Mouse (Mus musculus): Measurements from ENCODE around the gene Specc1. TPM values are rescaled to one million over a fixed set of nuclear protein-coding genes. Genes with fewer than 3 reads are reported as not detected.

Specc1 gene
- total and polyA plus RNA-seq, 3 experiments, result 7.3 to 18.6 (median 15.5) TPM

- Histone ChIP-seq H3K4me2 (ENCODE audit: insufficient read depth, low read depth, poor library complexity, severe bottlenecking) (no peak overlapping the region), H3K79me2 (replicated peaks; ENCODE audit: control insufficient read depth, extremely low read depth, insufficient read depth, poor library complexity, severe bottlenecking) (no peaks in the 10 kb centered on the region), H3K36me3 (replicated peaks in 1 of 2; ENCODE audit: control insufficient read depth in 1 of 2, insufficient read depth in 1 of 2, low read length in 1 of 2) (peaks cover 8 to 22% of the 10 kb centered on the region in 2 experiments), H3K27me3 (replicated peaks) (no peaks in the 10 kb centered on the region), H3K4me1 (ENCODE audit: control insufficient read depth in 1 of 2, insufficient read depth in 2 of 2) (peaks cover 3 to 6% of the 10 kb centered on the region in 2 experiments; a peak in 3 of 4 replicates), H3K27ac (ENCODE audit: insufficient read depth, low read depth) (no peak overlapping the region), H3K4me3 (replicated peaks in 1 of 3; ENCODE audit: low read depth in 2 of 3, low read length in 2 of 3, poor library complexity in 1 of 3) (no peak overlapping the region), H3K9me3 (replicated peaks; ENCODE audit: low read length) (no peaks in the 10 kb centered on the region), H3K9ac (ENCODE audit: insufficient read depth, low read depth) (no peak overlapping the region)
- in situ Hi-C loops (cut with MboI; ENCODE audit: low pct_ligation_motif_present, low pct_unique_long_range_greater_than_20kb, low sequenced_read_pairs), result no loop called here
- no peak for DNase-seq (ENCODE audit: extremely low read depth)
- TF ChIP-seq CHD1 (IDR thresholded peaks at IDR 0.05; ENCODE audit: low read depth, low read length), result no peak
- TF ChIP-seq RAD21 (IDR thresholded peaks at IDR 0.05; ENCODE audit: low read depth, low read length), result no peak
- TF ChIP-seq TCF12 (IDR thresholded peaks at IDR 0.05; ENCODE audit: low read depth, low read length), result no peak
- no peak for TF ChIP-seq CHD2 (IDR thresholded peaks at IDR 0.05; ENCODE audit: low read length)
- TF ChIP-seq NRF1 (IDR thresholded peaks at IDR 0.05; ENCODE audit: low read depth, low read length), result no peak
- dilution Hi-C loops (cut with MboI; ENCODE audit: extremely low pct_ligation_motif_present, extremely low pct_unique_long_range_greater_than_20kb, low sequenced_read_pairs), result no loop called here
These were observed 203.2 kb downstream of the Specc1 start for GRCm38 (mm10) chr11:62159803-62160202.

GRCm38 (mm10) chr11:62161450-62161849 lies 204.9 kb downstream of the Specc1 start:
- Histone ChIP-seq H3K79me2 (replicated peaks; ENCODE audit: control insufficient read depth, extremely low read depth, insufficient read depth, poor library complexity, severe bottlenecking) (no peaks in the 10 kb centered on the region), H3K4me1 (ENCODE audit: control insufficient read depth in 1 of 2, insufficient read depth in 2 of 2) (peaks cover 4 to 14% of the 10 kb centered on the region in 2 experiments), H3K4me3 (replicated peaks in 1 of 3; ENCODE audit: low read depth in 2 of 3, low read length in 2 of 3, poor library complexity in 1 of 3) (no peak overlapping the region), H3K27ac (ENCODE audit: insufficient read depth, low read depth) (no peak overlapping the region), H3K9me3 (replicated peaks; ENCODE audit: low read length) (no peaks in the 10 kb centered on the region), H3K9ac (ENCODE audit: insufficient read depth, low read depth) (no peak overlapping the region), H3K27me3 (replicated peaks) (no peaks in the 10 kb centered on the region), H3K36me3 (replicated peaks in 1 of 2; ENCODE audit: control insufficient read depth in 1 of 2, insufficient read depth in 1 of 2, low read length in 1 of 2) (peaks cover 8 to 25% of the 10 kb centered on the region in 2 experiments), H3K4me2 (ENCODE audit: insufficient read depth, low read depth, poor library complexity, severe bottlenecking) (no peak overlapping the region)
- DNase-seq (ENCODE audit: extremely low read depth), result no peak
- TF ChIP-seq RAD21 (IDR thresholded peaks at IDR 0.05; ENCODE audit: low read depth, low read length) (peak; percentile 59), CTCF (conservative IDR thresholded peaks at IDR 0.05 in 1 of 2, IDR thresholded peaks at IDR 0.05 in 1 of 2; ENCODE audit: low read depth in 2 of 2, low read length in 2 of 2) (peak in 1 of 2 experiments; percentile 49; a peak in 2 of 4 replicates), PAX5 (IDR thresholded peaks at IDR 0.05; ENCODE audit: low read length) (no peak), SMC3 (IDR thresholded peaks at IDR 0.05; ENCODE audit: low read depth, low read length) (peak; percentile 52), MAZ (IDR thresholded peaks at IDR 0.05; ENCODE audit: low read depth, low read length) (no peak), ZC3H11A (IDR thresholded peaks at IDR 0.05; ENCODE audit: low read depth, low read length) (no peak), ELF1 (IDR thresholded peaks at IDR 0.05; ENCODE audit: low read depth, low read length) (no peak)
- dilution Hi-C loops (cut with MboI; ENCODE audit: extremely low pct_ligation_motif_present, extremely low pct_unique_long_range_greater_than_20kb, low sequenced_read_pairs) (no loop called here), in situ Hi-C loops (cut with MboI; ENCODE audit: low pct_ligation_motif_present, low pct_unique_long_range_greater_than_20kb, low sequenced_read_pairs) (no loop called here)

- DNase-seq (ENCODE audit: extremely low read depth), result no peak
- in situ Hi-C loops (cut with MboI; ENCODE audit: low pct_ligation_motif_present, low pct_unique_long_range_greater_than_20kb, low sequenced_read_pairs), result no loop called here
- TF ChIP-seq CHD2 (IDR thresholded peaks at IDR 0.05; ENCODE audit: low read length) (no peak), MAX (IDR thresholded peaks at IDR 0.05; ENCODE audit: low read length) (no peak), MEF2A (IDR thresholded peaks at IDR 0.05; ENCODE audit: borderline replicate concordance, low read depth, low read length) (no peak), NRF1 (IDR thresholded peaks at IDR 0.05; ENCODE audit: low read depth, low read length) (no peak), BHLHE40 (IDR thresholded peaks at IDR 0.05; ENCODE audit: low read depth, low read length) (no peak), RAD21 (IDR thresholded peaks at IDR 0.05; ENCODE audit: low read depth, low read length) (no peak), JUND (conservative IDR thresholded peaks at IDR 0.05; ENCODE audit: low read depth, low read length) (no peak), GABPA (IDR thresholded peaks at IDR 0.05; ENCODE audit: insufficient replicate concordance, low read depth, low read length) (no peak), POLR2AphosphoS2 (IDR thresholded peaks at IDR 0.05; ENCODE audit: low read depth, low read length) (no peak), ZNF384 (IDR thresholded peaks at IDR 0.05; ENCODE audit: low read depth, low read length) (no peak), ZKSCAN1 (IDR thresholded peaks at IDR 0.05; ENCODE audit: borderline replicate concordance, low read depth, low read length) (no peak)
- Histone ChIP-seq H3K4me1 (ENCODE audit: control insufficient read depth in 1 of 2, insufficient read depth in 2 of 2) (peaks cover 10 to 28% of the 10 kb centered on the region in 2 experiments), H3K27me3 (replicated peaks) (no peaks in the 10 kb centered on the region), H3K4me3 (replicated peaks in 1 of 3; ENCODE audit: low read depth in 2 of 3, low read length in 2 of 3, poor library complexity in 1 of 3) (no peak overlapping the region), H3K27ac (ENCODE audit: insufficient read depth, low read depth) (no peak overlapping the region), H3K9me3 (replicated peaks; ENCODE audit: low read length) (no peaks in the 10 kb centered on the region), H3K9ac (ENCODE audit: insufficient read depth, low read depth) (no peak overlapping the region), H3K79me2 (replicated peaks; ENCODE audit: control insufficient read depth, extremely low read depth, insufficient read depth, poor library complexity, severe bottlenecking) (no peaks in the 10 kb centered on the region), H3K4me2 (ENCODE audit: insufficient read depth, low read depth, poor library complexity, severe bottlenecking) (no peak overlapping the region), H3K36me3 (replicated peaks in 1 of 2; ENCODE audit: control insufficient read depth in 1 of 2, insufficient read depth in 1 of 2, low read length in 1 of 2) (peaks cover 3 to 16% of the 10 kb centered on the region in 2 experiments)
- dilution Hi-C loops (cut with MboI; ENCODE audit: extremely low pct_ligation_motif_present, extremely low pct_unique_long_range_greater_than_20kb, low sequenced_read_pairs), result no loop called here
These were observed 207.8 kb downstream of the Specc1 start for GRCm38 (mm10) chr11:62164357-62164756.

All from CH12.LX (cell line).